Mouse (Mus musculus): ENCODE results near the gene Tbk1. TPM values are rescaled to one million over a fixed set of nuclear protein-coding genes. Genes with fewer than 3 reads are reported as not detected.

The Tbk1 gene
- polyA plus RNA-seq, 1 experiment from 2014 or later: 29.8 TPM

DNA sequence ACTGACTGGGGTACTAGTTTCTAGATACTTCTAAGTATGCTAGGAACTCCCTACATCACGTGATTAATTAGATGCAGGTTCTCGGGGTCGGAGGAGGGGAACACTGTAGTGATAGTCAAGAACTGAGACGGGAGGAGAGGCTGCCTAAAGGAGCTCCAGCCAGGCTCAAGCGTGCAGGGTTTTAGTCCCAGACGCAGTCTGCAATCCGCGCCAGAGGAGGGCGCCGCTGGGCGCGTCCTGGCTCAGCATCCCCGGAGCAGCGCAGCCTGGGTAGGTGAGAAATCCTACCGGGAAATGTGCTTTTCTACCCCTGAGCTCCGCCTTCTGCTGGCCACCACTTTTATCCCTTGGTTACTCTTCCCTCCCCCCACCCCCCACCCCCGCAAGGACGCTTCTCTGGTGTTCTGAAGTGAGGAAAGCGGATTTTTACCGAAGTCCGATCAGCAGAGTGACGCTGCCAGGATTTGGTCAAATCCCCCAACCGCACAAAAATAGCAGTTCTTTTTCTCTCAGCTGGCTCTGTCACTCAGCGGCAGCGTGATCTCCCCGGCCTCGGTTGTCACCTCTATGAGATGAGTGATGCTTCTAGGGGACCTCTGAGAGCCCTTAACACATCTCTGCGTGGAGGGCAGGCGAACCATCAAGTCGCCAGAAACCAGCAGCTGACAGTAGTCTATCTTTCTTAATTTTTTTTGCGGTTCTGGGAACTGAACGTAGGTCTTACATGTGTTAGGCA lies 53.3 kb downstream of the Tbk1 start:
- peak overlapping the region; percentile 54 for H3K9ac ChIP-seq (ENCODE audit: low read depth, low read length)
- no peak overlapping the region for H3K27ac ChIP-seq (ENCODE audit: low read depth, low read length)
- WGBS: 11% methylated on average over 32 of the region's 32 CpGs
- H3K36me3 ChIP-seq (ENCODE audit: control insufficient read depth, insufficient read depth, low read length): no peaks in the 10 kb centered on the region
- H3K4me1 ChIP-seq (ENCODE audit: control insufficient read depth, insufficient read depth, low read depth, low read length): no peaks in the 10 kb centered on the region; the same call in 1 of the 2 replicates
- no peaks in the 10 kb centered on the region for H3K27me3 ChIP-seq (replicated peaks; ENCODE audit: control insufficient read depth, insufficient read depth, low read length)
- H3K4me2 ChIP-seq (ENCODE audit: low read length): peak overlapping the region; percentile 65
- peak; percentile 78 for ATAC-seq
- no peaks in the 10 kb centered on the region for H3K9me3 ChIP-seq (ENCODE audit: control insufficient read depth, low read length)
- H3K4me3 ChIP-seq (ENCODE audit: low read length): peak overlapping the region; percentile 40

DNA sequence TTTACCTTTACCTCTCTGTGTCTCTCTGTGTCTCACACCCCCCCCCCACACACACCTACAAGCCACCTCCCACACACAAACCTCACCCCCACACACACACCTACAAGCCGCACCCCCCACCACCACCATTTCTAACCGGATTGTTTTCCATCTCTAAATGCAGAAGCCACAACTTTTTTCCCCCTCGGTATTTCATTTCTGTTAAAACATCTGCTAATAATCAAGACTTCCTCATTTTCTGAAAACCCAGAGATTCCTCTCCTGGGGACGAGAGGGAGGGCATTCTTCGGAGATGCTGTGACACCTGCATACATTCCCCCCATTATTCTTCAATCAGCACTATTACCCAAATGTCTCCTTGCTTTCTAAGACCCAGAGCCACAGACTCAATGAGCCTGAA lies 55.0 kb downstream of the Tbk1 start:
- Histone ChIP-seq H3K27me3 (replicated peaks; ENCODE audit: control insufficient read depth, insufficient read depth, low read length) (no peaks in the 10 kb centered on the region), H3K36me3 (ENCODE audit: control insufficient read depth, insufficient read depth, low read length) (no peaks in the 10 kb centered on the region), H3K9ac (ENCODE audit: low read depth, low read length) (no peak overlapping the region), H3K4me2 (ENCODE audit: low read length) (no peak overlapping the region), H3K9me3 (ENCODE audit: control insufficient read depth, low read length) (no peaks in the 10 kb centered on the region), H3K27ac (ENCODE audit: low read depth, low read length) (no peak overlapping the region), H3K4me1 (ENCODE audit: control insufficient read depth, insufficient read depth, low read depth, low read length) (no peaks in the 10 kb centered on the region; the same call in 1 of the 2 replicates), H3K4me3 (ENCODE audit: low read length) (no peak overlapping the region)
- WGBS: 80% methylated on average over 5 of the region's 5 CpGs
- ATAC-seq: no peak

DNA sequence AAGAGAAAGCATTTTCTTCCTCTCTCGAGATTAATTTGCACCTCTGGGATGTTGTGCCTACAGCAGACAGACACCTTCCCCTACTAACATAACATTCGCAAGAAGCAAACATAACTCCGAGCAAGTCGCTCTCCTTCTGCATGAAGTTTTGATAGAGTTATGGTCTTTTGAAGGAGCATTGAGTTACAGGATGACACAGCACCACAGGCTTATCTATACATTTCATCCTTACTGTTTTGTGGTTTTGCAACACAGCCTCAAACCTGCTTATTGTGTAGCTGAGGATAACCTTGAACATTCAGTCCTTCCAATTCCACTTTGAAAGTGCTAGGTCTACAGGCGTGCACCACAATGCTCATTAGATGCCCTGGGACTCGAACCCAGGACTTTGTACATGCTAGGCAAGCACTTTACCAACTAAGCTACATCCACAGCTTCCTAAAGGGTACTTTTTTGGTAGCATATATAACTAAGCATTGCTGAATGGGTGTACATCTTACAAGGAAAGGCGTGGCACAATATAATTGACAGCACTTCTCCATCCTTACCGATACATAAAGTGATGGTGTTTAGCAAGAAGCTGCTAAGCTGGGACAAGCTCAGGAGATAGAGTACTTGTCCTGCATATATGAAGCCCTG lies 56.1 kb downstream of the Tbk1 start:
- Histone ChIP-seq H3K27me3 (replicated peaks; ENCODE audit: control insufficient read depth, insufficient read depth, low read length) (no peaks in the 10 kb centered on the region), H3K4me3 (ENCODE audit: low read length) (no peak overlapping the region), H3K36me3 (ENCODE audit: control insufficient read depth, insufficient read depth, low read length) (no peaks in the 10 kb centered on the region), H3K27ac (ENCODE audit: low read depth, low read length) (no peak overlapping the region), H3K9ac (ENCODE audit: low read depth, low read length) (no peak overlapping the region), H3K9me3 (ENCODE audit: control insufficient read depth, low read length) (no peaks in the 10 kb centered on the region), H3K4me1 (ENCODE audit: control insufficient read depth, insufficient read depth, low read depth, low read length) (no peaks in the 10 kb centered on the region; the same call in 1 of the 2 replicates), H3K4me2 (ENCODE audit: low read length) (no peak overlapping the region)
- no peak for ATAC-seq
- 84% methylated on average over 8 of the region's 8 CpGs for WGBS

DNA sequence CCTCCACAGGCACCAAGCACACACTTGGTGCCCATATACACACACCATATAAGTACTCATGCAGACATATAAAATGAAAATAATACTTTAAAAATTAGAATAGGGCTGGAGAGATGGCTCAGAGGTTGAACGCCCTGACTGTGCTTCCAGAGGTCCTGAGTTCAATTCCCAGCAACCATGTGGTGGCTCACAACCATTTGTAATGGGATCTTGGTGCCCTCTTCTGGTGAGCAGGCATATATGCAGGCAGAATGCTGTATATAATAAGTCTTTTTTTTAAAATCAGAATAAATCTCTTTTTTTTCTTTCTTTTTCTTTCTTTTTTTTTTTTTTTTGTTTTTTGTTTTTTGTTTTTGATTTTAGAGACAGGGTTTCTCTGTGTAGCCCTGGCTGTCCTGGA lies 57.3 kb downstream of the Tbk1 start:
- 97% methylated on average over 1 of the region's 1 CpGs for WGBS
- no peaks in the 10 kb centered on the region for H3K9me3 ChIP-seq (ENCODE audit: control insufficient read depth, low read length)

DNA sequence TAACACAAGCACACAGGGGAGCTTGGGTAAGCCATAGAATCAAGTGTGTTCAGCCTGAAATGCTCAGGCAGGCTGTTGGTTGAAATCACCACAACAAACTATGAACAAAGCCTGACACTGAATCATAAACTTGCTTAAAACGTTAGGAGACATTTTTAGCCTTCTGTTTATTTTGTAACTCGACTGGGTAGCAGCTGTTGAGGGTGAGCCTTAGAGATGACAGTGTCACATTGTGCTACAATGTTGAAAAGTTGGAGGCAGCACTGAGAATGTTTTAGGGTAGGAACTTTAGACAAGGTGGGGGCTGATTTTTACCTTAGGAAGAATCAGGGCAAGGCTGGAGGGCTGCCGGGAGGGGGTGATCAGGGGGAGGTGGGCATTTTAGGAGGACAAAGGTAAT lies 58.1 kb downstream of the Tbk1 start:
- H3K36me3 ChIP-seq (ENCODE audit: control insufficient read depth, insufficient read depth, low read length): no peaks in the 10 kb centered on the region
- no peak overlapping the region for H3K9ac ChIP-seq (ENCODE audit: low read depth, low read length)
- no peak overlapping the region for H3K27ac ChIP-seq (ENCODE audit: low read depth, low read length)
- WGBS: 88% methylated on average over 3 of the region's 3 CpGs
- H3K27me3 ChIP-seq (replicated peaks; ENCODE audit: control insufficient read depth, insufficient read depth, low read length): no peaks in the 10 kb centered on the region
- H3K4me2 ChIP-seq (ENCODE audit: low read length): no peak overlapping the region
- no peaks in the 10 kb centered on the region for H3K9me3 ChIP-seq (ENCODE audit: control insufficient read depth, low read length)
- ATAC-seq: no peak
- H3K4me3 ChIP-seq (ENCODE audit: low read length): no peak overlapping the region
- H3K4me1 ChIP-seq (ENCODE audit: control insufficient read depth, insufficient read depth, low read depth, low read length): no peaks in the 10 kb centered on the region; the same call in 1 of the 2 replicates

More for the DNA sequence above, 57.3 kb downstream of the Tbk1 start:
- Histone ChIP-seq H3K4me3 (ENCODE audit: low read length) (no peak overlapping the region), H3K27ac (ENCODE audit: low read depth, low read length) (no peak overlapping the region), H3K4me2 (ENCODE audit: low read length) (no peak overlapping the region), H3K9ac (ENCODE audit: low read depth, low read length) (no peak overlapping the region), H3K27me3 (replicated peaks; ENCODE audit: control insufficient read depth, insufficient read depth, low read length) (no peaks in the 10 kb centered on the region), H3K4me1 (ENCODE audit: control insufficient read depth, insufficient read depth, low read depth, low read length) (no peaks in the 10 kb centered on the region; the same call in 1 of the 2 replicates), H3K36me3 (ENCODE audit: control insufficient read depth, insufficient read depth, low read length) (no peaks in the 10 kb centered on the region)
- no peak for ATAC-seq

DNA sequence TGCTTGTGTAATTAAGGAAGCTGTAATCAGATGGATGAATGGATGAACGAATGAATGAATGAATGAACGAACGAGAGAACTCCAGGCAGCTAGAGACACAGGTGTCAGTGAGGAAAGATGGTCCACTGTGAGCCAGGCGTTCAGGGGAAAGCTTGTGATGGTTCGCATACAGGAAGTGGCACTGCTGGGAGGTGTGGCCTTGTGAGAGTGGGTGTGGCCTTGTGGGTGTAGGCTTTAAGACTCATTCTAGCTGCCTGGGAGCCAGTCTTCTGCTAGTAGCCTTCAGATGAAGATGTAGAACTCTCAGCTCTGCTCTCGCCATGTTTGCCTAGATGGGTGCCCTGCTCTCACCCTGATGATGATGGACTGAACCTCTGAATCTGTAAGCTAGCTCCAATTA lies 59.5 kb downstream of the Tbk1 start:
- H3K36me3 ChIP-seq (ENCODE audit: control insufficient read depth, insufficient read depth, low read length): no peaks in the 10 kb centered on the region
- H3K4me3 ChIP-seq (ENCODE audit: low read length): no peak overlapping the region
- no peak overlapping the region for H3K27ac ChIP-seq (ENCODE audit: low read depth, low read length)
- no peak overlapping the region for H3K9ac ChIP-seq (ENCODE audit: low read depth, low read length)
- H3K4me2 ChIP-seq (ENCODE audit: low read length): no peak overlapping the region
- no peak for ATAC-seq
- H3K4me1 ChIP-seq (ENCODE audit: control insufficient read depth, insufficient read depth, low read depth, low read length): no peaks in the 10 kb centered on the region
- no peaks in the 10 kb centered on the region for H3K9me3 ChIP-seq (ENCODE audit: control insufficient read depth, low read length)
- H3K27me3 ChIP-seq (replicated peaks; ENCODE audit: control insufficient read depth, insufficient read depth, low read length): no peaks in the 10 kb centered on the region
- 94% methylated on average over 6 of the region's 6 CpGs for WGBS

DNA sequence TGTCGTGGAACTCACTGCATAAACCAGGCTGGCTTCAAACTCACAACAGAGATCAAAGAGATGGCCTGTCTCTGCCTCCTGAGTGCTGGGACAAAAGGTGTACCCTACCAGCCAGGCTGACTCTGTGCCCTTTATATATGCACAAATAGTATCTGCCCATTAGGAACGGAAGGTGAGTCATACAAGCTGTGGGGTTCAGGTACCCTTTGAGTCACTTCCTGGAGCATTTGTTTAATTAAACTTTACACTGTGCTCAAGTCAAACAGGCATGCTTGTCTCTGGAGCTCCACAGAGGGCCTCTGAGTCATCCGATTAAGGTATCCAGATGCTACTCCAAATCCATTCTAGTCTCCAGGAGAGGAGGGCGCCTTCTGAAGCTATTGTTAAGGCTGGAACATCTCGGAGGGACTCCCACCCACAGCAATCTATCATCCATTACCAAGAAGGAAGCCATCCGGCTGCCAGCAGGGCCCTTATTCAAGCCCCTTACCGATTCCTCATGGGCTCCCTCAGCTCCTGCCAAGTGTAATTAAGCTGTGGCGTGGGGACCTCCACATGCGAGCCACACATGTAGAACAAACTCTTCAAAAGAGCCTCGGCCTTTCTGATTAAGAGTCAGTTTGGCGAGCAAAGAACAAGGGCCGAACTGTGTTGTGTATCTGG lies 65.5 kb downstream of the Tbk1 start:
- no peaks in the 10 kb centered on the region for H3K27me3 ChIP-seq (replicated peaks; ENCODE audit: control insufficient read depth, insufficient read depth, low read length)
- H3K9ac ChIP-seq (ENCODE audit: low read depth, low read length): no peak overlapping the region
- H3K4me1 ChIP-seq (ENCODE audit: control insufficient read depth, insufficient read depth, low read depth, low read length): no peaks in the 10 kb centered on the region
- no peak overlapping the region for H3K4me3 ChIP-seq (ENCODE audit: low read length)
- ATAC-seq: peak; percentile 67
- no peak overlapping the region for H3K27ac ChIP-seq (ENCODE audit: low read depth, low read length)
- H3K9me3 ChIP-seq (ENCODE audit: control insufficient read depth, low read length): no peaks in the 10 kb centered on the region
- no peaks in the 10 kb centered on the region for H3K36me3 ChIP-seq (ENCODE audit: control insufficient read depth, insufficient read depth, low read length)
- WGBS: 17% methylated on average over 12 of the region's 12 CpGs
- 0 out of 2 replicates have a peak overlapping the region, but pooled peaks have one; percentile 19 for H3K4me2 ChIP-seq (ENCODE audit: low read length)

DNA sequence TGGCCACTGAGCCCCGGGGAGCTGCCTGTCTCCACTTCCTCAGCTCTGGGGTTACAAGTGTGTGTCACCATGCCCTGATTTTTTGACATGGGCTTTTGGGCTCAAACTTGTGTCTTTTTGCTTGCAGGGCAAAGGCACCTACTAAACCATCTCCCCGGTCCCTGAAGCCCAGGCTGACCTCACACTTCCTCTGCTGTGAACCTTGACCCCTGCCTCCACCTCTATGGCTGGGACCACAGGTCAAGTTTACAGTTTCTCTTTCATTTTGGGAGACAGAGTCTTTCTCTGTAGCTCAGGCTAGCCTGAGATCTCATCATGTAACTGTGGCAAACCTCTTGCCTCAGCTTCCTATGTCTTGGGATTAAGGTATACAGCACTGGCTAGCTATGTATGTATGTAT lies 66.9 kb downstream of the Tbk1 start:
- Histone ChIP-seq H3K9me3 (ENCODE audit: control insufficient read depth, low read length) (no peaks in the 10 kb centered on the region), H3K27ac (ENCODE audit: low read depth, low read length) (no peak overlapping the region), H3K36me3 (ENCODE audit: control insufficient read depth, insufficient read depth, low read length) (no peaks in the 10 kb centered on the region), H3K4me3 (ENCODE audit: low read length) (no peak overlapping the region), H3K4me1 (ENCODE audit: control insufficient read depth, insufficient read depth, low read depth, low read length) (no peaks in the 10 kb centered on the region), H3K9ac (ENCODE audit: low read depth, low read length) (no peak overlapping the region), H3K27me3 (replicated peaks; ENCODE audit: control insufficient read depth, insufficient read depth, low read length) (no peaks in the 10 kb centered on the region), H3K4me2 (ENCODE audit: low read length) (no peak overlapping the region)
- WGBS: 69% methylated on average over 2 of the region's 2 CpGs
- ATAC-seq: no peak

DNA sequence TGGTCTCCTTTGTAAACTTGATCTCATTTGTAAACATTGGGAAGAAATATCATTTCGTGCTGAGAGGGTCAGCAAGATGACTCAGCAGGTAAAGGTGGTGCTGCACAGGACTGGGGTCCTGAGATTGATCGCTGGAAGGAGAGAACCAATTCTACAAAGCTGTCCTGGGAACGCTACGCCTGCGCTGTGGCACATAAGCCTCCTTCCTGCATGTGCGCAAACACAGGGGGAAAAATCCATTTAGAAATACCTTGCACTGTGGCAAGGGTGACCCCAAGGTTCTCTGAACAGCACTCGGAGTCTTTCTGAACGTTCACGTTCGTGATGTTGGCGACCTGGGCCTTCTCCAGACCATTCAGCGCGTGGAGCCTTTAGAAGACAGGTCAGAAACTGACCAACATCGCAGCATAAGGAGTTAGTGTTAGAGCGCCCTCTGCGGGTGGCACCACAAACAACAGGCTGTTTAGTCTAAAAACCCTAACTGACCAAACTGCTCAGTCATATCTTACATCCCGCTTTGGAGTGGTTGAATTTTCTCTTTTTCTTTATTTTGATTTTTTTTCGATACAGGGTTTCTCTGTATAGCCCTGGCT lies 70.5 kb downstream of the Tbk1 start:
- Histone ChIP-seq H3K36me3 (ENCODE audit: control insufficient read depth, insufficient read depth, low read length) (no peaks in the 10 kb centered on the region), H3K4me2 (ENCODE audit: low read length) (no peak overlapping the region), H3K9me3 (ENCODE audit: control insufficient read depth, low read length) (no peaks in the 10 kb centered on the region), H3K4me1 (ENCODE audit: control insufficient read depth, insufficient read depth, low read depth, low read length) (no peaks in the 10 kb centered on the region), H3K9ac (ENCODE audit: low read depth, low read length) (no peak overlapping the region), H3K27ac (ENCODE audit: low read depth, low read length) (no peak overlapping the region), H3K27me3 (replicated peaks; ENCODE audit: control insufficient read depth, insufficient read depth, low read length) (no peaks in the 10 kb centered on the region), H3K4me3 (ENCODE audit: low read length) (no peak overlapping the region)
- WGBS: 31% methylated on average over 18 of the region's 18 CpGs
- peak; percentile 58; the same call in 1 of the 2 replicates for ATAC-seq

Data from hindbrain, embryonic 16.5 days (tissue).